Mouse (Mus musculus) left cerebral cortex, adult 18-20 months (tissue): ENCODE data around the gene Rasgef1b. TPM values are rescaled to one million over a fixed set of nuclear protein-coding genes. Genes with fewer than 3 reads are reported as not detected.

ENCODE experiments used
- DNase-seq, 2 experiments: peaks; one replicate each; pipeline ENCODE4 v3.0.0; 2021 to 2022; ENCODE audit warnings: low spot score in 2 of 2, mixed read lengths in 1 of 2
- total RNA-seq, 2 experiments: library from RNA; stranded (reverse); gene quantifications; 2 replicates each; pipeline ENCODE4 v1.2.3; 2021

The Rasgef1b gene
- total RNA-seq, 2 experiments from 2014 or later, result 73.6 to 73.8 TPM

DNA sequence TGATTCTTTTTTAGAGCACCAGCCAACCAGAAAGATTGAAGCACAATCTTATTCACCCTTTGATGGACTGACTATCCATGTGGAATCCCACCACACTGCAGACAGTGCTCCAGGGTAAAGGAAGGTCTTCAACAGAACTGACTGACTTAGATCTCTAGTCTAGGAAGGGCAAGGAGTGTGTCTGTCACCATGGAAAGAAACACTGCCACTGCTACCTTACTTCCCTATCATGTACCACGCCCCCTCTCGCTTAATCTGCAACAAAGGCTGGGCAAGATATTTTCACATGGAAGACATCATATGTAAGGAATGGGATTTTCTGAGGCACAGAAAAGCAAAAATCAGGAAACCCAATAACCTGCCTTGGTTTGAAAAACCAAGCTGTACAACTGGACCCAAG, 16.9 kb downstream of the Rasgef1b start:
- DNase-seq, result no peak

DNA sequence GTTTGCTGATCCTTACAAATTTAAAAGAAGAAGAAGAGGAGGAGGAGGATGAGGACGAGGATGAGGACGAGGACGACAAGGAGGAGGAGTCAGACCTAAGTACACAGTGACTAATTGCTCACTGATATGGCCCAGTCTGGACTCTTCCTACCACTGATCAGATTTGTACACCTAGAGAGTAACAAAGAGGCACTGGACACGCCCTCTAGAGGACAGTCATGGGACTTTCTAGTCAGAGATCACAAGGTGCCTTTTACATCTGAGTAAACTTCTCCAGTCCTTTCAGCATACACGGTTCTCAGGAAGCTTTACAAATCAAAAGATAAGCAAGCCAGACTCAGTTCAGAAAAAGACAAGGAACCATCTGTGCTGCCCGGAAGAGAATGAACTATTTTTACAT, 20.2 kb downstream of the Rasgef1b start:
- peak; percentile 28 to 52 for DNase-seq

DNA sequence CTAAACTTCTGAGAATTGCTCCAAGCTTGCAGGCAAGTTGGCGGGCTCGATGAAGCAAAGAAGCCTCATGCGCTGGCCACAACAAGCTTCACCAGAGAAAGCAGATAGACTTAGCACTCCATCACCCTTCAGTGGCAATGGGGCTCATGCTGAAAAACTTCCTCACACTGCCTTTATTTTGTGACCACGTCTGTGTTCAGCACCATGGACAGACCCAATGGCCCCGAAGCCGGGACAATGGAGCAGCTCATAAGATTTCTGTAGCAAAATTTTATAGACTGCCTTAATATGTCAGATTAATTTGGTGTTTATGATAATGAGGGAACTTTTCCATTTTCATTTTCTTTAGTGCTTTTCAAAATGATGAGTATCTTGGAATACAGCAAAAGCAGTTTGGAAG, 21.6 kb downstream of the Rasgef1b start:
- no peak for DNase-seq

DNA sequence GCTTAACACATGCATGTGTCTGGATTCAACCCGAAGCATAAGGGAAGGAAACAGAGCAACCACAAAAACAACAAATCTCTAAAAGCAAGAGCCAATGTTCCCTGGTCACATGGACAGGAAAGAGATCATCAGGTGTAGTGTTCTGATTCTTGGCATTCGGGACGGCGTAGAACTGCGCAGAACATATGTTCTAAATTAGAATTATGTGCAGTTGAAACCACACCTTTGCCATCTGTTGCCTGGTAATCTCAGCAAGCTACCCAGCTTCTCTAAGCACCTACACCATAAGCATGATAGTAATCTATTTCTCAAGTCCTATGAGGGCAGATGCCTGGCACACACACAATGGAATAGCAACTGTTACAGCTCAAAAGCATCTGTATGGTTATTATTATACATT, 27.1 kb downstream of the Rasgef1b start:
- DNase-seq, result no peak

DNA sequence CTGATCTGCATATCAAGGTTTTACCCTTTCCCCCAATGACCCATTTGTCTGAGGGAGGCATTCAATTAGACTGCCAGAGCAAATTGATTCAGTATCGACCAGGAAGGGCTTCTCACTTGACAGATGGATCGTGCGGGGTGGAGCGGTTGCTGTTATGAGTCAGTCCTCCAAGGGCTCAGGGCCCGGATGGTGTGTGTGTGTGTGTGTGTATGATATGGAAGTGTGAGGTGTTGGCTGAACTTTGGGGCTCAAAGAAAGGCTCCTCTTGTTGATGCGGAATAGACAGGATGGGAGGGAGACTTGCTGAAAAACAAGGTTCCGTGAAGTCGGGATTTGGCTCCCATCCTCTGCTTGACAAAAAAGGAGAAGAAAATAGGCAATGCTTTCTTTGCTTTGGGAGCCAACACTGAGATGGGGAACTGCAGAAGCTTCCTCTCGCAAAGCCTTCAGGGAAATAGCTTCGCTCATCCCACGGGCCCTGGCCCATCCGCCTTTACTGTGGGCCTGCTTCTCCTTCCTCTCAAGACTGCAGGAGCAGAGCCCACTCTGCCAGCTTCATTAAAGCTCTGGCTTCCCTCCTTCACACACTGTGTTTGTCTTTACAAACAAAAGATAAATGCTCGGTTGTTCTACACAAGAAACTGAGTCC, 34.0 kb downstream of the Rasgef1b start:
- DNase-seq, result peak; percentile 18 to 20

DNA sequence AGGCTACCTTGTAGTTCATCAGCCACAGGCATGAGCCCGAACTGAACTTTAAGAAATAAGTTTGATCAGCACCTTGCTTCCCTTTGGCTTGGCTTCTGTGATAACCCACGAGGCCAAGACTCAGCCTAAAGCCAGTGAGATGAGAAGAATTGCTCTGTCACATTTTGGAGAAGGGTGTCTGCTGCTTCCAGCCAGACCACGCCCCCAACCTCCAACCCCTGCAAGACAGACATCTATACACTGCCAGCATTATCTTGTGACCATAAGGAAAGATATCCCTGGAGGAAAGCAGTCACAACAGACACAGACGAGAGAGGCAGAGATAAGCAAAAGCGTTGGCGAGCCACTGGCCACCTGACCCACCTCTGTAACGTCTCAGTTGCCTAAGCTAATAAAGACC, 39.0 kb downstream of the Rasgef1b start:
- no peak for DNase-seq

DNA sequence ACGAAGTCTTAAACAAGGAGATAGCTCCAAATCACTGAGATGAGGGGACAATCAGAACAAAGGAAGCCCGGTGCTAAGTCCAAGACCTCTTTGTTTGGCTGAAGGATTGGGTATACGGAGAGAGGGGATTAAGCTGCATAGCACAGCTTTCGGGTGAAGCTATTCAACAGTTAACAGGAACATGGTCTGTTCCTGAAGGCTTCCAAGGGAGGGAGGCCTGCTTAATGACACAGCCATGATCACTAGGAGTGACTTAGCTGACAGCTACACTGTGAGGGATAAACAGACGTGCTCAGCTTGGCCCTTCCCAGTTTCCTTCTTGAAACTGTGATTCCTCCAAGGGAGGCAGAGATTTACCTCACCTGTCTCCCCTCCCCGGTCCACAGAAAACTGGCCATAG, 41.0 kb downstream of the Rasgef1b start:
- DNase-seq, result no peak

DNA sequence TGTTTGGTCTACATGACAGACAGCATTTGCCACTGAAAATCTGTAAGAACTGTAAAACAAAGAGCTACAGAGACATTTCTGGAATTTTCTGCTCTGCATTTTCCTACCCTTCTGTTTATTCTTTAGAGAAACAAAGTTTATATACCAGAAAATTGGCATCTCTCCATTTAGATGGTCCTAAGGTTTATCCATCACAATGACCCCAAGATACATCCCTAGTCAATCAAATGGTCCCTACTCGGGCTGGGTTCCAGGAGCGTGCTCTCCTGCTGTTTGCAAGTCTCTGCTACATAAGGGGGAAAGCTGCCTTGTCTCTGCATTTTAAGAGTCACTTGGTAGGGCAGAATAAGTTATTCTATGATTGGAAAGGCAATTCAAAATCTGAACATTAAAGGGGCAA, 44.8 kb downstream of the Rasgef1b start:
- DNase-seq, result no peak

DNA sequence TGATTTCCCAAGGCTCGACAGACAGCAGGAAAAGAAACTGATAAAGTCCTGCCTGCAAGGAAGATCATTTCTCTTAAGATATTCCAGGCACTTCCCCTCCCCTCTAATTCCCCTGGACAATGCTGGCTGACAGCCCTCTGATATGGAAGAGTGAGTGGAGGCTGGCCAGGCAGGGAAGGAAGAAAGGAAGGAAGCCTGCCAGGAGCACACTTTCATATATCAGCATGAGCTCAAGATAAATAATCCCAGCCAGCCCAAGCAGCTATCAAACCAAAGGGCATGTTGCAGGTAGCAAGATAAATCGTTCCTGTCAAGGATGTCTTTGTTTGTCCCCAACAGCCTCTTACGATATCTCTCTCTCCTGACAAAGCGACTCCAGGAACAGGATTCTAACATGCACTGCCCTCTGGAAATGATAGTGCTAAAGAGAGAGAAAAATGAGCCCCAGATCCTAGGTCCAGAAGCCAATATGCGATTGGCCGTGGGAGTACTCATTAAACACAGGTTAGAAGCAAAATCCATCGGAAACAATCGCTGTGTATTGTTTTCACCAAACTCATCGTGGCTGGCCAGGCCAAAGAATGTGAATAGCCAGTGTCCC, 58.8 kb downstream of the Rasgef1b start:
- DNase-seq, result no peak

DNA sequence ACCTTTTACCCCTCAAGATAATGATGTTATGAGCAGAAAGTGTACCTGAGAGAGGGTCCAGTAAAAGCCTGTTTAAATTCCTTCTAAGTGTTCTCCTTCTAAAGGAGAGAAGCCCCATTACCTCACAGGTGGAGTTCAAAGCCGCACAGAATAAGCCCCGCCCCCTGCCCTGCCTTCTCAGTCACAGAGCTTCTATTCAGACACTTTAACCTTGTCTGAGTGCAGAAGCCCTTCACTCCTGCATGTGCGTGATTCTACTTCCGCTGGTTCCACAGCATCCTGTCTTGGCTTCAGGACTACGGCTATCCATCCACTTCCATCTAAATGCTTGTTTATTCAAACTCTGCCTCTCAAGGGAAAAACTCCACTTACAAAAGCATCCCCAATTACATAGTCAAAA, 72.8 kb downstream of the Rasgef1b start:
- no peak for DNase-seq

DNA sequence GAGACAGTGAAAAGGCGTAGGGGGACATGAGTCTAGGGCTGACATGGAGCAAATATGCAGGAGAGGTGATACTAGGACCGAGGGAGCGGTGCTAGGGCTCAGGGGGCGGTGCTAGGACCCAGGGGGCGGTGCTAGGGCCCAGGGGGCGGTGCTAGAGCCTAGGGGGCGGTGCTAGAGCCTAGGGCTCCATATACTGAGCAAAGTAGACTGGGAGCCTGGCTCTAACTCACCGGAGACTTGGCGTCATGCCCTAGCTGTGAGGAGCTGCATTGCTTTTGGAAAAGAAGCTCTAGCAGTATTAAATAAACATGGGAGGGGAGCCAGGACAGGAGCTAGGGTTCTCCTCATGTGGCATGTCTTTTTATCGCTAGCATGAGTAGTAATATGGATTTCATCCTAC, 75.9 kb downstream of the Rasgef1b start:
- DNase-seq, result no peak

DNA sequence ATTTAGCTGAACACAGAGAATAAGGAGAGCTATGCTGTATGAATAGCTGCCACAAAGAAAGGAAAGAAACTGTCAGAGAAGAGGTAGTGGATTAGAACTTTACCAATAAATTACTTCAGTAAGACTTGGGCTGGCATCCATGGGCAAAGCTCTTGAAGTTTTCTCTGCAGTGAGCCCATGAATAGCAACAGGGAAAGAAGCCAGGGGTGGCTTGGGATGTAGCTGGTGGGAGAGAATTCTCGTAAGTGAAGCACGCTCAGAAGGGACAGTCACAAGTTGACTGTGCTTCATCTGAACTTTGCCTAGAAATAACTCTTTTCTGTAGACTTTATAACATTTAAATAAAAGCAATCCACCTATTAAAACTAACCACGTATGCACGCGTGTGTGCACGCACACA, 87.5 kb downstream of the Rasgef1b start:
- peak in 1 of 2 experiments; percentile 27 for DNase-seq

DNA sequence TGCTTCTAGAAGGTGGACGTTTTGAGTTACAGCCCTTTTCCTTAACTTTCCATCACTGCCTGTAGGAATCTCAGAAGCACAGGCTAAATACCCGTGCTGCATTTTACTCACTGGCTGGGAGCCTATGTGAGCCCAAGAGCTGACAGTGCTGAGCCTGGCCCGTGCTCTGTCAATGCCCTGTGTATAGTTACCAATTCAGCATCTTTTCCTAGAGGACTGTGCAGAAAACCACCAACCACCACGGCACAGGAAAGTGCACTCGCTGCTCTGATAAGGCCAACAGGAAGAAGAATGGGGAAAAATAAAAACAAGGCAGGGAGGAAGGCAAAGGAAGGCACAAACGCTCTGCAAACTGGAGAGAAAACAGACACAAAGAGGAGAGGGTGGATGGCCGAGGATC, 92.3 kb downstream of the Rasgef1b start:
- no peak for DNase-seq

DNA sequence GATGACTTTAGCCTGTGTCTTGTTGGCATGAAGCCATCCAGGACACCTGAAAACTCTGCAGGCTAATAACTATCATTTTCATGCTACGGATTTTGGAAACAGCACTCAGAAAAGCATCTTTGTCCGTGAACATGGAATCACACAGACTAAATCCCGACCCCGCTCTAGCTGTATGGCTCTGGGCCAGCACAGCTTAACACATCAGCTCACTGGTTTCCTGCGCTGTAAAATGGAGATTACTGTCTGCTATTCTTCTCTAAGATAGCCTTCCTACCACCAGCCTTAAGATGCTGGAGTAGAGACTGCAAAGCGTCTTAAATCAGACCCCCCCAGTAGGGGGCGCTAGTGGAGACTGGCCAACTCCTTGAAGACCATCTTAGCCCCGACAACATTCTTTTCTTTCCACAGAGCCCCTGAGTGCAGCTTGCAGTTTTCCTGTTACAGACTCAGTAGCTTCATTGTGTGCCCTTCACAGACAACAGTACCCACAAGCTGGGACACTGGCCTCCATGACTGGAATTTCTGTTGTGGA, 94.8 kb downstream of the Rasgef1b start:
- no peak for DNase-seq

DNA sequence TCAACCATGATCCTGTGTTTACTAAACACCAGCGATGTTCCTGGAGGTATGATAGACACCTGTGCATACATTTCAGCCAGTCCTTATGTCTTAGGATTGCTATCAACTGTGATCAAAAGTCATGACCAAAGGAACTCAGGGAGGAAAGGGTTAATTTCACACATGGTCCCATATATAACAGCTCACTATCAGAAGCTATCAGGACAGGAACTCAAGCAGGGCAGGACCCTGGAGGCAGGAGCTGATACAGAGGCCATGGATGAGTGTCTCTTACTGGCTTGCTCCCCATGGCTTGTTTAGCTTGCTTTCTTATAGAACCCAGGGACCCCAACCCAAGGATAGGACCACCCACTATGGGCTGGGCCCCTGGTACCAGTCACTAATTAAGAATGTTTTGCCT, 95.3 kb downstream of the Rasgef1b start:
- DNase-seq, result no peak

DNA sequence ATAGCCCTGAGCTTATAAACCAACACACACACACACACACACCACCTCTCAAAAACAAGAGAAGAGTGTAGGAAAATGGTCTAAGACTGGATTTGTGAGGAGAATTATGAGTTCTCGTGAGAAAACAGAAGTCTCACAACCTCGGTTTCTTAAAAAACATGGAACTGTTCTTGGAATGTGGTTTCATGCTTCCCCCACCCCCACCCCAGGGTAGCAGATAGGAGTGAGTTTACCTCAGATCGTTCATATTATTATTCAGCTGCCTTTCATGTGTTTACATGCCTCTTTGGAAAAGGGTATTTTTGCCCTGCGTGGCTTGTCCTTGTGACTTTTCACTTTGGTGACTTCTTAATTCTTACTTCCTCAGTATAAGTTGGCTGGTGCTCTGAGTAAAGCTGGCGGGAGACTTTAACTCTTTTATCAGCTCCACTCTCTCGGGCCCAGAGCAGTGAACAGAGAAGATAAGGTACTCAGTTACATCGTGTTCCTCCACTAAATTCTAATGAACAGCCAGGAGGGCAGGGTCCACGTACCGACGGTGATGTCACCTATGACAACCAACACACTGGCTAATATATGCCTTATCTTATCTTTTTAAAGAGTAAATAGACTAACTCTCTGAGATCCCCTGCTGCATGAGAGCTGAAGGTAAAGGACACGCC, 96.1 kb downstream of the Rasgef1b start:
- no peak for DNase-seq

DNA sequence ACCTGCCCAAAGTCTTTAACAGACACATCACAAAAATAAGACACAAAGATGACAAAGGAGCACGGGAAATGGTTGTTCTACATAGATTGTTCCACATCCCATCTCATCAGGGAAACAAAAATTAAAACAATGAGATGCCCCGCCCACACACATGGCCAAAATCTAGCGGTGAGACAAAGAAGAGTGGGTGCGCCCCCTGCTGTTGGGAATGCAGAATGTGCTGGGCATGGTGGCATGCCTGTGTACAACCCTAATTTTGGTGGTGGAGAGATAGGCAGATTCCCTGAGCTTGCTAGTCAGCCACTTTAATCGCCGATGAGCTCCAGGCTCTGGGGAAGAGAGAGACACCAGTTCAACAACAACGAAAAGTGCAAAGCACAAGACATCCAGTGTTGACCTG, 98.8 kb downstream of the Rasgef1b start:
- peak in 1 of 2 experiments; percentile 48 for DNase-seq

DNA sequence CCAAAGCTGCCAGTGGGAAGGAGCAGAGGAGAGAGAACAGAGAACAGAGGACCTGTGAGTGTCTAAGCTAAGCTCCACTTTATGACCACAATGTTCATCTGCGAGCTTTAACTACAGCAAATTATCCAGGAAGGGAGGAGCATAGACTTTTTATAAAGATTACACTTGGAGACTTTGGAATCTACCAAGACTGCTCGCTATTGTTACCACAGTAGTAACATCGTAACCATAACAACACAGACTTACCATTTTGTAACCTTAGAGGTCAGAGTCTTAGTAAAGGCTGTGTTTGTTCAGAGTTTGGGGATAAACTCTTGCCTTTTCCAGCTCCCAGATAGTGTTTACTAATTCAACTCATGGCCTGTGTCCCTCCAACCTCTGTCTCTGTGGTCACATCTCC, 103.3 kb downstream of the Rasgef1b start:
- DNase-seq, result no peak

DNA sequence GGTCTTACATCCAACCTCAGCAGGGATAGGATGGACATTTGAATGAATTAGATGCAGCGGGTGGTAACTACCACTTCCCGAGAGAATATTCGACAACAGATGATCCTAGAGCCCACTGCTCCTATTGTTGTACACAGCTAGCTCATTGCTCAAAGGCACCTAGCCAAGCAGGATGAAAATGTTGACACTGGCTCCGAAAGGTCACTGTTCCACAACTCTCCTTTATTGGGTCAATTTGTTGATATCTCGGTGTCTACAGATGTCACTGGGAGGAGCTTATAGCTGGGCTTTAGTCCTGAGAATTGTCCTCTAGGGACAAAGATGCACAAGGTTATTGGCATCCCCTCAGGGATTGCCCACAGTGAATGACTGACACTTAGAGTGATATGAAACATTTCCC, 108.1 kb downstream of the Rasgef1b start:
- DNase-seq, result no peak

DNA sequence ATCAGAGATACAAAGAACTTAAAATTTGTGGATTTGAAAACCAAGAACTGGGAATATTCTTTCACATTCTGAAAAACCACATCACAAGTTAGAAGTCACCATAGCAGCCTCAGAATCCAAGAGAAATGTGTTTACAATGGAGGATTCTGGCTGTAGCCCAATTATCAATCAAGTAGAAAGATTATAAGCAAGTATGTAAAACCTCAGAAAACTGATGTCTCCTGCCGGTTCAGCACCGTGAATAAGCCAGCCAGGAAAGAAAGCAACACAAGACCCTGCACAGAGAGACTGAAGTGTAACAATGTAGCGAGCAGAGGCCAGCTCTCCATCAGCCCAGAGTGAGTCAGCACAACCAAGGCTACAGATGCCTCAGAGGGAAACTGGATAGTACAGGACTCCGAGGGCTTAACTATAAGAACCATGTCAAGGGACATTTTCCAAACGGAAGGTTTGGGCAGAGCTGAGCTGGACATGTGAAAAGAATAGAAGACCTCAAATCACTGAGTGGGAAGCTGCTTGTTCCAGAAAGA, 111.5 kb downstream of the Rasgef1b start:
- no peak for DNase-seq

DNA sequence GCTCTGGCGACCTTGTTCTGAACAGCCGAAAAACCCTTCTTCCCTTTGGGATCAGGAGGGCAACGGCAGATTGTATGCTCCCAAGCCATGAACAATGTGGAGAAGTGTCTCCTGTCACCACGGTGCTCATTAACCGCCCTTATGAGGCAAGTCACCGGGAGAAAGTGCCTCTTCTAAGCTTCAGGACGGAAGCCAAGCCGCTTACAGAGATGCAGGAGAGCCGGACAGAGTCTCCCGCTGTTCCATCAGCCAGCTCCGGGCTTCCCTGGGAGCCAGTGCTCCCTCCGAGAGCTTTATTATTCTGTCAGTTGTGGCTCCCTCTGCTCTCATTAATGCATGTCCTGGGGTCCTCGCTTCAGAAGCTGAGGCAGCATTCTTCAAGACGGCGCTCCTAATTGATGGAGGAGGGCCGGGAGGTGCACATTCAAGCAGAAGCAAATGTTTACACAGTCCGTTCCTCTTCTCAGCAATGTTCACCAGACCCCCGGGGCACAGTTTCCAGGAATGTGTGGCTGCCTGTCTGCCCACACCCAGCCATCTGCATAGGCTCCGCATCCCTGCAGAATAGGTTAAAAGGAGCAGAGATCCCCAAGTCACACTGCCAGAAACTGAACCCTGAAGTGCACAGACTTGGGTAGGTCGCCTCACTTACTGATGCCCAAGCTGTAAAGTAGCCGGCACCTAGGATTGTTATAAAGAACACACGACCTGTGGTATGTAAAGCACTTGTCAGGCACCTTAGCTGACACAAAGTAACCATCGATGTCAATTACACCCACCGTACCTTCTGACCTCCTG, 115.3 kb downstream of the Rasgef1b start:
- DNase-seq, result peak; percentile 20 to 25
